Mouse (Mus musculus): ENCODE data around the gene Fancg. TPM values are rescaled to one million over a fixed set of nuclear protein-coding genes. Genes with fewer than 3 reads are reported as not detected.

The Fancg gene
- 3.8 TPM for polyA plus RNA-seq (2014; fragmentation: Illumina TruSeq; extraction: RNeasy Lipid Tissue Mini Kit (QIAGEN cat#74804); ENCODE audit: insufficient read depth, low read depth, low replicate concordance)

DNA sequence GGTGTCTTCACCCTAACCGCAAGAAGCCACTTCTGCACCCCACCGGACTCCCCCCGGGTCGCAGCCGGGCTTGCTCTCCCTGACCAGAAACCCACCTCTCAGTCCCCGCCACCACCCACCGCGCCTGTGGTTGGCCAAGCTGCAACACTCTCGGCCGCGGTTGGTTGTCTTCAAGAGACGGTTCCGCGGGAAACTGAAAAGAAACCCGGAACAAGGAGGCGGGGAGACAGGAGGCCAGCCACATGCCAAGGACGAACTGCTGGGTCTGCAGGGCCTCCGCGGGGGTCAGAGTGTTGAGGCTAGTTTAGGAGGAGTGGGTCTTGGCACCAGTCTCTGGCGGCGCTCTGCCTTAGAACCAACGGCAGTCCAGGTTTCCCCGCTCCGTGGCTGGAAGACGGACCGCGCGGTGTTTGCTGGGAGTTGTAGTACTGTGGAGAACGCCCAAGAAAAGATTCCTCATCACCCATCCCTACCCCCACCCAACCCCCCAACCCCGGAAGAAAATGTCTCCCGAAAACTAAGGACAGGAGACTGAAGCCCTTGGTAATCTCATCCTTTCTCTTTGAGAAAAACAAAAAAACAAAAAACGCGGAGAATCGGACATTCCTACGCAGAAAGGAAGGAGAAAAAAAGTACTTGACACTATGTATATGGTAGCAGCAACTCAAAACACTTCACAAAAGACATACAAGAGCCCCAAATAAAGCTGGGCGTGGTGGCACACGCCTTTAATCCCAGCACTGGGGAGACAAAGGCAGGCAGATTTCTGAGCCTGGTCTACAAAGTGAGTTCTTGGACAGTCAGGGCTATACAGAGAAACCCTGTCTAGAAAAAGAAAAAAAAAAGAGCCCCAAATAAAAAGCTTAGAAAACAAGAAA is at the start of gene Fancg:
Gene Fancg (minus strand): TSS at position 346 of the 878 bp plus-strand sequence.

DNA sequence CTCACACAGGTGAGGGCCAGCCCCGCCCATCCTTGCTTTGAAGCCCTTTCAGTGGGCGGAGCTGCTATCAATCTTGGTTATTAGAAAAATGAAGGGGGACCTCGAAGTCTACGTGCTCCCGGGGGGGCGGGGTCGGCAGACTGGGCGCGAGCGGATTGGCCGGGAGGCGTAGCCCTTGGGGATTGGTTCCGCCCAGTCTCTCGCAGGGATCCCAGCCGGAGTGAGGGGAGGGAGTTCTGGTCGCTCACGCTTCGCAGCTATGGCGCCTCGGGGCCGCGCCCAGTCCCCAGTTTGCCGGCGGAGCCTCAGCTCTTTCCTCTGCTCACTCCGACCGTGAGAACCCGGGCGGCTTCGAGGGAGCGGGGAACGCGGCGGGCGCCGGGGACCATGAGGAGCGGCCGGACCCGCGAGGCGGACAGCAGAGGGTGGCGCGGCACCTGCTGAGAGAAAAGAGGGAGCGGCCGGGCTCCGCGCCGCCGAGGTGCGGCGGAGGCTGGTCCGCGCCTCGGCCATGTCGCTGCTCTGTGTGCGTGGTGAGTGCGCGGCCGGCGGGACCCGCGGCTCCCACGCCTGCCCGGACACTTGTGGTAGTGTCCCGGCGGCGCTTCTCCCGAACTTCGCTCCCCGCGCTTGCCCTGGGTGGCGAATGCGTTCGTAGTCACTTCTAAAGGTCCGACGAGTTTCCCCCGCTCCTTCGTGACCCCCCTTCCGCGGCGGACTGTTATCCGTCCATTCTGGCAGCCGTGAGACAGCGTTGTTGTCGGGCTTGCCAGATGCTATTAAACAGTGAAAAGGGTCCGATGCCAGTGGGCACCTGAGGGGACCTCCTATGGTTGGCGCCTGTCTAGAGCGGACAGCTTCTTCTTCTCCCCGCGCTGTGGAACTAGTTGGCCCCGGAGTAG is 48.7 kb upstream of the Fancg start, which contains the start of gene Unc13b:
Gene Unc13b (plus strand): TSS at position 201 of the 902 bp plus-strand sequence.

DNA sequence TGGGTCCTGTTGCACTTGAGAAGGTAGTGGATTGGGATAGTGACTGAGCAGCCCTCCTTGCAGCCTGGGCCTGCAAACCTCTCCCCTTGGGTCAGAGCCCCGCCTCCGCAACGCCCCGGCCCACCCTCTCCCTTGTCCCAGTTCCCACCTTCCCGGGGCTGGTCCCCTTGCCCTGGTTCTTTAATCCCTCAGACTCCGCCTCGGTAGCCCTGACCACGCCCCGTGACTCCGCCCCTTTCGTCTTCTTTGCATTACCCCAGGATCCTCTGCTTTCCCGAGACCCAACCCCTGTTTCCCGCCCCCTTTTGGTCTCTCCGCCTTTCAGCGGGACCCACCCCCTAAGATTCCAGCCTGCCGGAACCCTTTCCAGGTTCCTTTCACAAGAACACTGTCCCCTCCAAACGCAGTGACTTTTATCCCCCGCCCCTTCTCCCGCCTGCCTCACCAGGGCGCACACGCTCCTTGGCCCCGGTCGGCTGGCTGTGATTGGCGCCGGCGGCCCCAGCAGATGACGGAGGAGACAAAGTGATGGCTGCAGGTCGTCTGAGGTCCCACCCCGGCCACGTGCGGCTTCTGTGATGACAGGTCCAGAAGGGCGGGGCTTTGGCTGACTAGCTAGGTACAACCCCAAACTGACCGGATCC is 35.5 kb upstream of the Fancg start, which contains the start of gene Fam214b:
Gene Fam214b (minus strand): TSS at position 562 of the 644 bp plus-strand sequence.

DNA sequence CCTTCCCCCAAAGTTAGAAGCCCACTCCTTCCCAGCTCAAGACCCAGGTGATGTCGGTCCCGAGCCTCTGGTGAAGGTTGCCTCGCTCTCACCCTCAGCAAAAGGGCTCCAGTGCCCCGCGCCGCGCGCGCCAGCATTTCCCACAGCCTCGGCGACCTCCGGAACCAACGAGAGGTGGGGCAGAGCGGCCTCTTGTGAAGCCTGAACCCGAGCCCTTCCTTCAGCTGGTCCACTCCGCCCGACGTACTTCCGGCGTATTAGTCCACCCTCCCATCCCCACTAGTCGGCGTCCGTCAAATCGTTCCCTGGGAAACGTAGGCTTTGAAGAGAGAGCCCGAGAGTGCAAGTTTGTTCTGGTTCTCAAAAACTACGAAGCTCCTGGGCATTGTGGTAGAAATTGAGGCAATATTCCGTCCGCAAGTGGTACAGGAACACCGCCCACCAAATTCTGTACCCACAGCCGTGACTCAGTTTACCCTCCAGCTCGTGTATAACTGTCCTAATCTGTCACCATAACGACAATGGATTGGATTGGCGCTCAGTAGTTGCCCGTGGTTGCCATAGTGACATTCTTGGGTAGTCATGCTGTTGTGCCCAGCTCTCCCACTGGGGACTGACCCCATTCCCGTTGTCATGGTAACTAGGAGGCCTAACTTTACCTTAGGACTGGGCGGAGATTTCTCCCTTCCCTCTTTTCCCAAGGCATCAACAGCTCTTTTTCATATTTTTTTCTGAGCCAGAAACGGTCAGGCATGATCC is 21.1 kb upstream of the Fancg start, which contains the start of gene Stoml2:
Gene Stoml2 (minus strand): TSS at position 474 of the 759 bp plus-strand sequence.

DNA sequence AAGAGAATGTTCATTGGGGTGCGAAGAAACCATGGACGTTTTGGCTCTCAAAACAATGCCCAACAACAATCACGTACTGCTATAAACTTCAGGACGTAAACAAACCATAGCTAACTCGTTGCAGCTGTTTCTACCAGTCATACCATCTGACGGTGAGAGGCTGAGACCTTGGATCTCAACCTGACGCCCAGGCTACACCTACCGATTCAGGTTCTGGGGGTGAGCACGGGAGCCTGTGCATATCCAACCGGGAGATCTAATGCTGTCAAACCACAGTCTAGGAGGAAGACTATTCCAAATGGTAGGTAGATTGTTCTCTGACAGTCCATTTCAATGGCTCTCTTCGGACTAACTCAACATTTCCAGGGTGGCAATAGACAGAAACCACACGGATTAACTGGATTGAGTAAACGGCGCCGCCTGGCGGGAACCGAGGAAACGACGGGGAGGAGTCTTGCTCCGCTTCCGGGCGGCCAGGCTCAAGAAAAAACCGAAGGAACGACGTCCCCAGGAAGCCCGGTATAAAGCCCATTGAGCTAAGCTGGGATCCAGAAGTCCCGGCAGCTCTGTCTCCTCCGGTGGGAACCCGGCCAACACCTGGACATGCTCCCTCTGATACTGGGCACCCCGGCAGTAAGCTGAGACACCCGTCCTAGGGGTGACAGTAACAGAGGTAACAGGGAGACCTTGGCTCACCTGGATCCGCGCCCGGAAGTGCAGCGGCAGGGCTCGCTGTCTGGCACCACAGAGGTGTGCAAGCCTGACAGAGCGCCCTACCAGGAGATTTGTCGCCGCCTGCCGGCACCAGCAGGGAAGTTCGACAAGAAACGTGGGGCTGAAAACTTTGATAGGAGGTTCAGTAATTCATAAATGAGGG is 15.0 kb upstream of the Fancg start, which contains the start of gene Pigo:
Gene Pigo (minus strand): TSS at position 736 of the 877 bp plus-strand sequence.

DNA sequence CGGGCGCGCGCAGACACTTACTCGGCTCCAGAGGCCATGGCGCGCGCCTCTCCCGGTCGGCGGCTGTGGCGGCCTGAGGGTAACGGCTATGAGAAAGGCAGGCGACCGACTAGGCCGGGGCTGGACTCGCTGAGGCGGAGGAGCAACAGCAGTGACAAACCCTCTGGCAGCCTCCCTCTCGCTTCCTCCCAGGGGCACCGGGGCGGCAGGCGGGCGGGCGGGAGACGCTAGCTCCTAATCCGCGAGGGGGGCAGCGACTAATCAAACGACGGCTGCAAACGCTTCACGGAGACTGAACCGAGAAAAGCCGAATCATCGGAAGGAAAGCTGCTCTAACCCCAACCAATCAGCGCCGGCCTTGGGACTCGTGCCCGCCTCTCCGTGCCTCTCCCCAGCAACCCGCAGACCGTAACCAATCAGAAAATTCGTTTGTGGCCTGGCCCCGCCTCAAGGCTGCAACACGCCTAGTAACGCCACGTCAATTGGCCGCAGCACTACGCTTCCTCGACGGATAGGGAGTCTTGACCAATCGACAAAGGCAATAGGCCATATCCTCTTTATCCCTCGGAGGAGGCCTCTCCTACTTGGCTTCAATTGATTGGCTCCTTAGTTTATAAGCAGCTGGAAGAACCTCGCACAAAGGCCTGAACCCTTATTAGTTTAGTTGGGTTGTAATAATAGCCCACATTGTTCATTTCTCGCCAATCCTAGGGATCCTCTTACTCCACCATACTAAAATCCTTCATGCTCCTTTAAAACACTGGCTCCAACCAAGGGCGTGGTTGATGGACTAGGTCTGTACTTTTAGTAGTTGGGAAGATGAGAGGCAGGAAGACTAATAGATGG is 9.9 kb downstream of the Fancg start, which contains the start of gene Vcp:
Gene Vcp (minus strand): TSS at position 367 of the 846 bp plus-strand sequence.

DNA sequence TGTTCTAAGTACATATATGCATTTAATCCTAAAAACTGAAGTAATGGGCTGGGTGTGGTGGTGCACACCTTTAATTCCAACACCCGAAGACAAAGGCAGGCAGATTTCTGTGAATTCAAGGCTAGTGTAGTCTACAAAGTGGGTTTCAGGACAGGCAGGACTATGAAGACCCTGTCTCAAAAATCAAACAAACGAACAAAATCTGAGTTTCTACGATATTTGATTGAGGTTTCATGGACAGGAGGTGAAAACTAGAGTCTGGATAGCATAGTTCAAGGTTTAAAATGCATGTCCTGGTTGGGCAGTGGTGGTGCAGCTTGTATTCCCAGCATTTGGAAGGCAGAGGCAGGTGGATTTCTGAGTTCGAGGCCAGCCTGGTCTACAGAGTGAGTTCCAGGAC is 41.0 kb downstream of the Fancg start, which contains the start of gene 1700022I11Rik:
Gene 1700022I11Rik (plus strand): TSS at position 301 of the 400 bp plus-strand sequence.

Other genes with a start within 250 kb of the Fancg start
- 177 TPM for gene Ccl21a, start 236.5 kb downstream of the Fancg start, polyA plus RNA-seq (2014; fragmentation: Illumina TruSeq; extraction: RNeasy Lipid Tissue Mini Kit (QIAGEN cat#74804); ENCODE audit: insufficient read depth, low read depth, low replicate concordance)
- not detected for gene Fam205a1, start 156.6 kb downstream of the Fancg start, polyA plus RNA-seq (2014; fragmentation: Illumina TruSeq; extraction: RNeasy Lipid Tissue Mini Kit (QIAGEN cat#74804); ENCODE audit: insufficient read depth, low read depth, low replicate concordance)
- not detected for gene Gm12394, start 153.7 kb downstream of the Fancg start, polyA plus RNA-seq (2014; fragmentation: Illumina TruSeq; extraction: RNeasy Lipid Tissue Mini Kit (QIAGEN cat#74804); ENCODE audit: insufficient read depth, low read depth, low replicate concordance)
- gene Fam205c, start 136.3 kb downstream of the Fancg start, polyA plus RNA-seq (2014; fragmentation: Illumina TruSeq; extraction: RNeasy Lipid Tissue Mini Kit (QIAGEN cat#74804); ENCODE audit: insufficient read depth, low read depth, low replicate concordance), result not detected
- gene Phf24, start 93.8 kb downstream of the Fancg start, polyA plus RNA-seq (2014; fragmentation: Illumina TruSeq; extraction: RNeasy Lipid Tissue Mini Kit (QIAGEN cat#74804); ENCODE audit: insufficient read depth, low read depth, low replicate concordance), result 2.3 TPM
- 16.1 TPM for gene Dnajb5, start 60.7 kb downstream of the Fancg start, polyA plus RNA-seq (2014; fragmentation: Illumina TruSeq; extraction: RNeasy Lipid Tissue Mini Kit (QIAGEN cat#74804); ENCODE audit: insufficient read depth, low read depth, low replicate concordance)
- not detected for gene 1700022I11Rik, start 40.9 kb downstream of the Fancg start, polyA plus RNA-seq (2014; fragmentation: Illumina TruSeq; extraction: RNeasy Lipid Tissue Mini Kit (QIAGEN cat#74804); ENCODE audit: insufficient read depth, low read depth, low replicate concordance)
- gene Vcp, start 10.0 kb downstream of the Fancg start, polyA plus RNA-seq (2014; fragmentation: Illumina TruSeq; extraction: RNeasy Lipid Tissue Mini Kit (QIAGEN cat#74804); ENCODE audit: insufficient read depth, low read depth, low replicate concordance), result 114 TPM
- gene Pigo, start 15.3 kb upstream of the Fancg start, polyA plus RNA-seq (2014; fragmentation: Illumina TruSeq; extraction: RNeasy Lipid Tissue Mini Kit (QIAGEN cat#74804); ENCODE audit: insufficient read depth, low read depth, low replicate concordance), result 5.6 TPM
- gene Stoml2, start 21.2 kb upstream of the Fancg start, polyA plus RNA-seq (2014; fragmentation: Illumina TruSeq; extraction: RNeasy Lipid Tissue Mini Kit (QIAGEN cat#74804); ENCODE audit: insufficient read depth, low read depth, low replicate concordance), result 55.6 TPM
- 9.5 TPM for gene Fam214b, start 35.7 kb upstream of the Fancg start, polyA plus RNA-seq (2014; fragmentation: Illumina TruSeq; extraction: RNeasy Lipid Tissue Mini Kit (QIAGEN cat#74804); ENCODE audit: insufficient read depth, low read depth, low replicate concordance)
- 6.3 TPM for gene Unc13b, start 48.4 kb upstream of the Fancg start, polyA plus RNA-seq (2014; fragmentation: Illumina TruSeq; extraction: RNeasy Lipid Tissue Mini Kit (QIAGEN cat#74804); ENCODE audit: insufficient read depth, low read depth, low replicate concordance)